Comparison of ENCODE assay signal across 9 mouse cellular contexts in the genomic region with DNA sequence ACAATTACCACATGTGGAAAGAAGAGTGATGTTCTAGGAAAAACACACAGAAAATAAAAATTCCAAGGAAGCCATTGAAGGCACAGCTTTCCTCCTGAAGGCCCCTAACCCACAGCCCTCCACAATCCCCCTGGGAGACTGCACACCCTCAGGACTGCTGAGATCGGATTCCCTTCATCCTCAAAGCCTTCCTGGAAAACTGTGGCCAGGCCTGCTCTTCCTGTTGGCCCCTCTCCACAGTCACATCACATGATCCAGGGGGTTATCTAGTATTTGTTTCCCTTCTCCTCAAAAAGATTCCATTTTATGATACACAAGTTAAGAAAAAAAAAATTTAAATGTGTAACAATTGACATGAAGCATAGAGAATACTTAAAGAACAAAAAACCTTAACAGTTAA. TPM values are rescaled to one million over a fixed set of nuclear protein-coding genes. Genes with fewer than 3 reads are reported as not detected.
DNase-seq lines count a peak whose midpoint lies in the region; ATAC-seq and TF ChIP-seq lines count a peak whose summit lies in the region.
"Had no signal": no experiment of that assay in that cellular context is flagged by ENCODE, and none has a peak within 500 bp of the region (broad histone marks: within the 10 kb centered on the region; RNA-seq: fewer than 3 reads in every experiment).

No protein-coding gene starts in this region.

- no peaks in the 10 kb centered on the region for H3K9me3 ChIP-seq in kidney, embryonic 16.5 days (ENCODE audit: low read length)

- H3ac ChIP-seq in myocyte (ENCODE audit: control insufficient read depth, insufficient read length), result no peak overlapping the region

- WGBS in spleen, adult 2 months, result 36% methylated on average over 1 of the region's 1 CpGs
- WGBS in kidney, embryonic 16.5 days, result 27% methylated on average over 1 of the region's 1 CpGs

- intact Hi-C loops in heart, postnatal 36 days (cut with DNase I), result loop anchor here (5.0 kb wide), 1 partner anchor 59 kb away; a partner anchor contains a TSS
- intact Hi-C loops in left cerebral cortex, postnatal 4 days (cut with DNase I), result no loop called here

- H3K36me3 ChIP-seq in spleen, adult 2 months (ENCODE audit: control insufficient read depth, insufficient read depth, low read length), result peaks cover 3% of the 10 kb centered on the region; the same call in 1 of the 2 replicates
- no peaks in the 10 kb centered on the region for H3K36me3 ChIP-seq in kidney, embryonic 16.5 days (ENCODE audit: insufficient read depth, low read length)
- no peaks in the 10 kb centered on the region for H3K36me3 ChIP-seq in myocyte (ENCODE audit: control insufficient read depth, insufficient read depth)

- ATAC-seq in kidney, embryonic 16.5 days (ENCODE audit: low FRiP score, low TSS enrichment), result no peak
- no peak for ATAC-seq in monocyte, adult 5-6 weeks (replicated peaks; ENCODE audit: insufficient number of reproducible peaks, low FRiP score, low TSS enrichment, poor library complexity, severe bottlenecking)

- TF ChIP-seq POLR2A in spleen, adult 2 months (IDR thresholded peaks at IDR 0.05; ENCODE audit: low read depth, low read length), result no peak
- no peak for TF ChIP-seq POLR2A in myocyte (IDR thresholded peaks at IDR 0.05; ENCODE audit: insufficient read length, low read depth)

- peaks cover 18% of the 10 kb centered on the region for H3K79me2 ChIP-seq in myocyte (ENCODE audit: control insufficient read depth, insufficient read depth)

- 0 out of 2 replicates have a peak overlapping the region, but pooled peaks have one; percentile 17 for H3K27ac ChIP-seq in spleen, adult 2 months (ENCODE audit: insufficient read depth, low read length)
- peak overlapping the region; percentile 57 for H3K27ac ChIP-seq in kidney, embryonic 16.5 days (ENCODE audit: low read length)

- no peak overlapping the region for H3K4me3 ChIP-seq in spleen, adult 2 months (ENCODE audit: extremely low read depth, insufficient read depth, insufficient read length)
- no peak overlapping the region for H3K4me3 ChIP-seq in kidney, embryonic 16.5 days (ENCODE audit: low read length)
- H3K4me3 ChIP-seq in myocyte, result no peak overlapping the region

- TF ChIP-seq CTCF in spleen, adult 2 months (IDR thresholded peaks at IDR 0.05; ENCODE audit: extremely low read depth, insufficient read depth, insufficient read length, insufficient replicate concordance), result no peak

- peak; percentile 95 for DNase-seq in heart, adult 11 months
- no peak for DNase-seq in heart, postnatal 36 days
- DNase-seq in spleen, adult 2 months (ENCODE audit: low read depth in 1 of 2, low spot score in 2 of 2), result no peak
- DNase-seq in spleen, adult 12 weeks (ENCODE audit: low spot score), result no peak
- DNase-seq in left cerebral cortex, postnatal 4 days, result no peak
- DNase-seq: cerebellum, postnatal 10 days had no signal

- H3K27me3 ChIP-seq in spleen, adult 2 months (ENCODE audit: control insufficient read depth, insufficient read depth, low read length), result no peaks in the 10 kb centered on the region
- H3K27me3 ChIP-seq in kidney, embryonic 16.5 days (ENCODE audit: insufficient read depth, low read length), result no peaks in the 10 kb centered on the region
- H3K27me3 ChIP-seq in myocyte (ENCODE audit: control insufficient read depth, insufficient read depth, insufficient read length), result no peaks in the 10 kb centered on the region

- H3K4me1 ChIP-seq in spleen, adult 2 months (ENCODE audit: control insufficient read depth, insufficient read depth, insufficient read length), result peaks cover 26% of the 10 kb centered on the region; the same call in 1 of the 2 replicates
- peaks cover 56% of the 10 kb centered on the region for H3K4me1 ChIP-seq in kidney, embryonic 16.5 days (ENCODE audit: insufficient read depth, low read length)

- H3K9ac ChIP-seq in kidney, embryonic 16.5 days (replicated peaks; ENCODE audit: low read length), result 0 out of 2 replicates have a peak overlapping the region, but pooled peaks have one; percentile 20

- H3K4me2 ChIP-seq in kidney, embryonic 16.5 days (replicated peaks; ENCODE audit: low read depth, low read length), result no peak overlapping the region
- peak overlapping the region; percentile 28 for H3K4me2 ChIP-seq in myocyte (ENCODE audit: low read depth)

TF ChIP-seq in myocyte, 11 proteins besides CTCF, POLR2A, EP300 and RAD21:
- TF ChIP-seq E2F4 (IDR thresholded peaks at IDR 0.05; ENCODE audit: insufficient read depth) (no peak), MAX (IDR thresholded peaks at IDR 0.05; ENCODE audit: low read depth) (no peak), CEBPB (IDR thresholded peaks at IDR 0.05; ENCODE audit: insufficient read depth, poor library complexity, severe bottlenecking) (no peak), USF1 (IDR thresholded peaks at IDR 0.05; ENCODE audit: low read depth) (no peak), MYOG (IDR thresholded peaks at IDR 0.05; ENCODE audit: control insufficient read depth in 1 of 3, insufficient read depth in 1 of 3, insufficient read length in 2 of 3, low read depth in 2 of 3) (no peak), TCF12 (IDR thresholded peaks at IDR 0.05; ENCODE audit: insufficient read depth, poor library complexity, severe bottlenecking) (no peak), MYOD1 (IDR thresholded peaks at IDR 0.05; ENCODE audit: control insufficient read depth in 1 of 3, insufficient read length in 2 of 3, low read depth in 2 of 3) (no peak), POLR2AphosphoS2 (IDR thresholded peaks at IDR 0.05; ENCODE audit: insufficient read length, low read depth) (no peak), TCF3 (IDR thresholded peaks at IDR 0.05; ENCODE audit: insufficient read length, low read depth) (no peak), SRF (IDR thresholded peaks at IDR 0.05; ENCODE audit: control insufficient read depth, insufficient read length, low read depth) (no peak), REST (IDR thresholded peaks at IDR 0.05; ENCODE audit: insufficient read depth, insufficient read length) (no peak)
TF ChIP-seq in myocyte: peak in this region for 0.

RNA-seq across cellular contexts. Expression of a gene that starts 59.7 kb away (rescaled TPM):
- total RNA-seq in heart, postnatal 36 days (2021), result 1 to 10 TPM; 8.0 to 8.6 TPM
- 21.4 and 21.8 TPM in 2 replicates for polyA plus RNA-seq in spleen, adult 2 months (2012; rRNA removed)
- 13.0 TPM in 2 replicates for polyA plus RNA-seq in kidney, embryonic 16.5 days (2015; fragmentation: Nextera tagmentation; extraction: Ambion mirVana)
- 10.4 TPM for polyA plus RNA-seq in myocyte (2012; fragmentation: generic; extraction: Trizol)
- 117 to 157 TPM (median 133 TPM) in 3 replicates for total RNA-seq in monocyte, adult 5-6 weeks (2017)
- total RNA-seq in left cerebral cortex, postnatal 4 days (2021), result 10 to 100 TPM; 34.3 to 44.2 TPM

RNA-seq across cellular contexts. Expression of a gene that starts 59.9 kb away (rescaled TPM):
- total RNA-seq in heart, postnatal 36 days (2021), result under 1 TPM in 1 of 2 experiments, not detected in 1; 0.19 TPM
- polyA plus RNA-seq in spleen, adult 2 months (2012; rRNA removed), result 0.69 and 1.2 TPM in 2 replicates
- 0.17 and 0.42 TPM in 2 replicates for polyA plus RNA-seq in kidney, embryonic 16.5 days (2015; fragmentation: Nextera tagmentation; extraction: Ambion mirVana)
- polyA plus RNA-seq in myocyte (2012; fragmentation: generic; extraction: Trizol), result 0.35 TPM
- 1.7 to 2.6 TPM (median 2.0 TPM) in 3 replicates for total RNA-seq in monocyte, adult 5-6 weeks (2017)
- total RNA-seq in left cerebral cortex, postnatal 4 days (2021), result under 1 TPM; 0.64 to 0.86 TPM
